Mouse (Mus musculus): Measurements from ENCODE around the gene Ubiad1. TPM values are rescaled to one million over a fixed set of nuclear protein-coding genes. Genes with fewer than 3 reads are reported as not detected.

Ubiad1 gene
- total RNA-seq, 2 experiments from 2014 or later, result 18.9 to 22.1 TPM

DNA sequence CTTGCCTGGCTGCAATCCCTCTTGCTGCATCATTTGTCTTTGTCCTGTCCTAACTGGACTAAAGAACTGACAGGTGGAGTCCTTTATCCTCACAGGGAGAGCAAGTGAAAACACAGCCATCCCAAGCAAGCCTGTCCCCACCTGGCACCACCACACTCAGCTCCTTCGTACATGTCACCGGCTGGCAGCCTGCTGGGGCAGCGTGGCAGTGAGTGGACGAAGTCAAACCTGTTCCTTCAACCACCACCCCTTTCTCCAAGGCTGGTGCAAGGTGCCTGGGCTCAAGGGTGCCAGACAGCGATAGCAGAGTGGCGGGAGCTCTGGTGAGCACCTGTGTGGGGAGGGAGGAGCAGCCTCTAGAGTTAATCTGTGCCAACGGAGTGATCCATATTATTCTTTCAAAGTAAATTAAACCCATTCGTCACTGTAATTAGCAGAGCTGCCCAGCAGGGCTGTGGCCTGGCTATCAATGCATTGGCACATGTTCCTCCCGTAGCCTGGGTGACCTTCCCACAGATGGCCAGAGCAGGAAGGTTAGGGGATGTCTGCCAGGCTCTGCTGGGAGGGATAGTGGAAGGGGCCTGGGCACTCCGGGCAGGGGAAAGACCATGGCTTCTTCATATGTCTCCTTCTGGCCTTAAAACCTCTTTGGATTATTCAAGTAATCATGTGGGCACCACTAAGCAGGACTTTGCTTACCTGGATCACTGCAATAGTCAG, 36.2 kb downstream of the Ubiad1 start:
- no peak for DNase-seq
- intact Hi-C loops (cut with DNase I), result no loop called here

DNA sequence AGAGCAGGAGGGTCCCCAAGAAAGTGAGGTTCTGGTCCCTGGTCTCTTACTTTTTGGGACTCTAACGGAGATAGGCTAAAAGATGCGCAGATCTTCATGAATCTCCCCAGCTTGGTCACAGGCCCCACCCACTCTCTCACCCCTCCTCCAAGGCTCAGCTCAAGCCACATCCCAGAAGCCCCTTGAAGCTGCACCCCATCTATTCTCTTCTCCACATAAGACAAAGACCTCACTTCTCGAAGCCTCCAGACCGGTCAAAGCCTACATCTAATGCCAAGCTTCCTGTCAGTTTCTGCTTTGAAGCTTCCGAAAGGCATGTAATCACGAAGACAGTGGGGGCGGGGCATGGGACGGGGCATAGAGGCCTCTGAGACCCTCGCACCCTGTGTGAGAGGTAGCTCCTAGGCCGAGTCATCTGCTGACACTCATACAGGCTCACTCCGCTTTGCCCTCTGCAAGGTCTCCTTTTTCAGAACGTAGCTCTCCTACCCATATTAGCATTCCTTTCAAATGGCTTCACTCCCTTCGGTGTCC, 39.2 kb downstream of the Ubiad1 start:
- intact Hi-C loops (cut with DNase I), result no loop called here
- DNase-seq, result no peak

DNA sequence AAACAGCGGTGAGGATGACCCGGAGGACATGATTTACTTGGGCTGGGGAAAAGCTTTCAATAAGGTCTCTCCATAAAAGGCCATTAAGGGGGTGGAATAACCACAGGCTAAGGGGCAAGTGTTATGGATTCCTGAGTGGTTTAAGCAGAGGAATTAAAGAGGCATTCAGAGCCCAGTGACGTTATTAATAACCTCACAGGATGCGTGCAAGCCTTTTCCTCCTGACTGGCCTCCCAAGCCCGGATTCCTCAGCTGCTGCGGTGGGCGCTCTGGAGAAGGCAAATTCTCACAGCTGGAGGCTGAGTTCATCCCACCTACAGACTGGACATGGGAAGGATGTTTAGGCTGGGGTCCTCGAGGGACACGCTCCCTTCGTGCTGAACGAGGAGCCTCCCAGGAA, 39.8 kb downstream of the Ubiad1 start:
- no peak for DNase-seq

DNA sequence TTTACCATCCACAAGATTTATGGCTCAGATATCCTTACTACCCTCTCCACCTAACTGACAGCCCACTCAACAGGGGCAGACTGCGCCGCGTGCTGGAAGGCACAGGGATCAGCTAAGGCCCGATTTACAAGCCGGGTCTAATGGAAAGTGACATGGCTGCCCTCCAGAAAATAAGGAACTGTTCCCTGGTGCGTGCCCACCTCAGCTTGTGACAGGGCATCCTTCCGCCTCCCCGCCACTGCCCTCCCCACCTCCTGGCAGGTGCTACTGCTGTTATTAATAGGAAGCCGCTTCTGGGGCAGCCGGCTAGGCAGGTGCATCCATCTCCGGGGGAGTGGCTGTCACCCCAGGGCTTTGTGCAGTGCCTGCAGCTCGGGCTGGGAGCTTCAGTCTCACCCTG, 41.2 kb downstream of the Ubiad1 start:
- no peak for DNase-seq

More for the DNA sequence above, 39.8 kb downstream of the Ubiad1 start:
- intact Hi-C loops (cut with DNase I), result no loop called here

DNA sequence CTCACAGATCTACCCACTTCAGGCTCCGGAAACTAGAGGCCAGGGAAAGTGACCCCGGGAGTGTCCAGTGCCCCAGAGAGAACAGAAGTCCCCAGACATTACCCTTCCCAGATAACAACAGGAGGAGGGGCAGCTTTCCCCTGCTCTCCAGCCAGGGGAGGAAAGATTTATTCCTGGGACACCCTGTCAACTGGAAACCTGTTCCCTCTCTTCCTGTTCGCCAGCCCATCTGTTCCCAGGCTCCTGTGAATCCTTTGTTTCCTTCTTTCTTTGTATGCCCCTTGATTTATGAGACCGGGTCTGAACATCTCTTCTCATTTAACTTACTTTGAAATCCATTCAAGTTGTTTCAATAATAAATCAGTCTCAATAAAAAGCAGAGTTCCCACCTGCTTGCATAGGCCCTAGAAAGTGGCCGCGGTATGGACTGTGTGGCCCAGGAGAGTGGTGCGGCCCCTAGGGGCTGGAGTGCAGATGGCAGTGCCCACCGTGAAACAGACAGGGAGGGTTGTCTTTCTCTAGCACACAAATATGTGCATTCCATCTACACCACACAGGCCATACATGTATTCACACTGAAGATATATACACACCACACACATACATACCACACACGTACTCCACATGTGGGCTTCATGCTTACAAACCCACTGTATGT, 45.0 kb downstream of the Ubiad1 start:
- no peak for DNase-seq
- intact Hi-C loops (cut with DNase I), result no loop called here

More for the DNA sequence above, 41.2 kb downstream of the Ubiad1 start:
- intact Hi-C loops (cut with DNase I), result no loop called here

DNA sequence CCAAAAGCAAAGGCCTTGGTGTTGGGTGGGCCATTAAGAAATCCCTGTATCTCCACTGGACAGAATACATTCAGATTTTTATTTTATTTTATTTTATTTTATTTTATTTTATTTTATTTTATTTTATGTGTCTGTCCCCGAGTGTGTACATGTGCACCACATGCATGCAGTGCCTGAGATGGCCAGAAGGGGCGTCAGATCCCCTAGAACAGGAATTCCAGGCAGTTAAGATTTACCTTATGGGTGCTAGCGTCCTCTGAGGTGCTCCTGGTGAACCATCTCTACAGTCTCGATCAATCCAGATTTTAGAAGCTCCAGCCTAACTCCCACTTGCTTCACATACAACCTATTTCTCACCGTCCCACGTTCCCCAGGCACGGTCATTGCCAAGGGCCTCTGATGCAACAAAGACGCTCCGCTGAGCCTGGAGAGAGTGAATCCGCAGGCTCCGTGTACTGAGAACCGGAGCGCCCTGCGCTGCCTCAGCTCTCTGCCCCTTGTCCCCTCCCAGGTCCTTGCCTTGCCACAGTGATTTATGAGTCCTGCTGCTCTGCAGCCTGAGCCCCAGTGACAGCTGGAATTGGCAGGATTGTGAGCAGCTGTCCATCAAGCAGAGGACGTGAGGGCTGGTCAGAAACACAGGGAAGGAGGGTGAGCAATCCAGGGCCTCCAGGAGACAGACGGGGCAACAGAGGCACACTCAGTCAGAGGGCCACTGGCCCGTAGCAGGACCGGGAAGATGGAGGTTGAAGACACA, 46.9 kb downstream of the Ubiad1 start:
- no peak for DNase-seq
- intact Hi-C loops (cut with DNase I), result no loop called here

DNA sequence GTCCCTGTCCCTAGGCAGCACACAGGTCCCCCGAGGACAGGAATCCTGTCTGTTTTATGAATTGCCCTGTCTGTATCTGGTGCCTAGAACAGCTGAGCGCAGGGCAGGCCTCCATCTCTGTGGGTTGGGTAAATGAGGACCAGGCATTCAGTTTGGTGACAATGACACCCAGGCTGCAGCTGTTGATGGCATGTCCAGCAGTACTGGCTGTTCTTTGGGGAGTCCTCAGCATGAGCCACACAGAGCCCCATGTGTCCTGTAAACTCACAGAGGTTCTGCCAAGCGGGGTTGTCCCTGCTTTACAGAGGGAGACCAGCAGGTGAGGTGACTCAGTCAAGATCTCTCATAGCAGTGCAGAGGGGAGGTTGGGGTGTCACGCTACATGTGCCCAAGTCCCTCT, 47.5 kb downstream of the Ubiad1 start:
- DNase-seq, result no peak
- intact Hi-C loops (cut with DNase I), result no loop called here

DNA sequence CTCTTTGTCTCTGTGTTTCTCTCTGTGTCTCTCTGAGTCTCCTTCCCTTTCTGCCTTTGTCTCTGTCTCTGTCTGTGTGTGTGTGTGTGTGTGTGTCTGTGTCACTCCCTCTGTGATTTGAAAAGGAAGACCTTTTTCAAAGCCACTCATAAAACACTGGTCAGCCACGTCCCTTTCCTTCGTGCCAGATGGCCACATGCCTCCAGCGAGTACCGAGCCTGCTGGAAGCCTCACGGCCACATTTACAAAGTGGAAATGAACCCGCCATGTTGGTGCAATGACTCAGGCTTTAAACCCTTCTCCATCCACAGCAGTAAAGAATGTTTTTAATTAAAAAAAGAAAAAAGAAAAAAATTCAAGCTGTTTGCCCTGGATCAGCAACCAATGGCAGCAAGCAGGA, 48.7 kb downstream of the Ubiad1 start:
- DNase-seq, result no peak
- intact Hi-C loops (cut with DNase I), result no loop called here

DNA sequence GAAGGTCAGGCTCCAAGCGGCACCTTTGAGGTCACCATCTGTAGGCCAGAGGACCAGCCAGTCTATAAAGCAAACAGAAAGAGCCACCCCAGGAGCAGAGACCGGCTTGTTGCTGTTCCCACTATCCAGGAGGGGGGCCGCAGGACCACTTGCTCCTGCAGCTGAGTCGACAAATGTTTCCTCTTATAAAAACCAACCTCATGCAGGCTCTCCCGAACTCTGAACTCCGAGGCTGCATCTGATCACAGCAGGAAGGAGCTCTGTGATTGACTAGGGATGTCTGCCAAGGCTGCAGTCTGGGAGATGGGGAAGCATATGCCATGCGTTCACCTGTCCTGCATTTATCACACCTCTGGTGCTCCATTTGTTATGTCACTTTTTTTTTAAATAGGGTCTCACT, 49.4 kb downstream of the Ubiad1 start:
- DNase-seq, result no peak
- intact Hi-C loops (cut with DNase I), result no loop called here

DNA sequence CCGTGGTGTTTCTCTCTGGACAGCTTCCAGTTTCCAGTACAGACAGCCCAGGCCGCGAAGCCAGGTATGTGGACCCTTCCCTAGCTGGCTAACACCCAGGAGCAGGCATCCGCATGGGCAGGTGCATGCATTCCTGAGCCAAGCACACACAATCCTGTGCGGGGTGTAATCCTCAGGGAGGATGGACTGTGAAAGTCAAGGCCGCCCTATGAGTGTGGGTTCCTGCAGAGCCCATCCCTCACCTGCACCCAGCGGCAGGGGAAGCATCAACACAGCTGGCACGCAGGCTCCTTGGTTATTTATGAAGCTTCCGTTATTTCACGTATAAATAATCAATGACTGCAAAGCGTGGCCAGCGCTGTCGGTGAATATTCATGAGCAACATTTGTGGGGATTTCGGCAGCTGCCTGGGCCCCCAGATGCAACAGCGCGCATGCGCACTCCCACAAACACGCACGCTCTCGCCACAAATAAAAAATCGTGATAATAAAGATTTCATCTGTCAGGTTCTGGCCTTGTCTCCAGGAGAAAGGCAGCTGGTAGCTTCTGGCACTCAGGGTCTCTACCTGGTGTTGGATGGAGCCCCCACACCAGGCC, 52.8 kb downstream of the Ubiad1 start:
- intact Hi-C loops (cut with DNase I), result no loop called here
- DNase-seq, result no peak

DNA sequence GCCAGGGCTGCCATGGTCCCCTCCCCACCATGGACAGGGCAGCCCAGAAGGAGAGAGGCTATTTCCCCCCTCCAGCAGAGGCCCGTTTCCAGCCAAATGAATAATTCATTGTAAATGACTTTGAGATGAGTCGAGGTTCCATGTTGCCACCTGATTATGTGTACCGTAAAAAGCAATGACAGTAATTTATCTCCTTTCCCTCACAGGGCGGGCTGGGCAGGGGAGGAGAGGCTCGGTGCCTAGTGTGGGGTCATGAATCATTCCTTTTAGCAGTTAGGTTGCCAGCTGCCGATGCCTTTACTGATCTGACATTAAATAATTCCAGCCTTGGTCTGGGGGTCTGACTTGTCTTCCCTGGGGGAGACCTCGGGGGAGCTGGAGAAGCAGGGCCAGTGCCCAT, 54.9 kb downstream of the Ubiad1 start:
- intact Hi-C loops (cut with DNase I), result no loop called here
- DNase-seq, result no peak

DNA sequence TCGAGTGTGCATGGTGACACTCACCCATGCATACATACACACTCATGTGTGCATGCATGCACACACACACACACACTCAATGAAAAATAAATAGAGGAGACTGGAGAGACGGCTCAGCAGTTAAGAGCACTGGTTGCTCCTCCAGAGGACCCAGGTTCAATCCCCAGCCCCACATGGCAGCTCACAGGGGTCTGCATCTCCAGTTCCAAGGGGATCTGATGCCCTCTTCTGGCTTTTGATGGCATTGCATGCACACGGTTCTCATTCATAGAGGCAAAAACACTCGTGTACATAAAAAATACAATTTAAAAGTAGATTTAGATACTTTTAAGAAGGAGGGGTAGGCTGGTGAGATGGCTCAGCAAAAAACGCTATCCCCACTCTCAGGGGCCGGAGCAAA, 55.5 kb downstream of the Ubiad1 start:
- no peak for DNase-seq
- intact Hi-C loops (cut with DNase I), result no loop called here

DNA sequence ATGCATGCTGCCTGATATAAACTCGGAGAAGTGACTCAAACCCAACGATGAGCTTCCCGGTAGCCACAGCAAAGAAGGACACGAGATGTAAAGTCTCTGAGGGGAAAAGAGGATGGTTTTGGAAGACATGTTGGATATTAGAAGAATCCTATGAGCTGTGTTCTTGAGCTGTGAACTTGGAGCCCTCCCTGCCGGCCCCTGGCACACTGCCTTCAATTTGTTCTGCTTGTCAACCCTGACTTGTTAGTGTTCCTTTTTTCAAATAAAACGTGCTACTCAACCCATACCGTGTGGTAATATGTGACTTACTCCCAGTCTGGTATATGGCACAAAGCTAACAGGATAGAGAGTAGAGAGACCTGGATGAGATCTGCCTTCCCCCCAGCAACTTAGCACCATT, 59.3 kb downstream of the Ubiad1 start:
- DNase-seq, result no peak
- intact Hi-C loops (cut with DNase I), result no loop called here

Other genes starting within 250 kb of the Ubiad1 start
- gene Disp3, start 156.8 kb downstream of the Ubiad1 start, total RNA-seq (2021), result not detected
- 10 to 100 TPM; 46.6 to 51.9 TPM for gene Mtor, start 3.8 kb upstream of the Ubiad1 start, total RNA-seq (2021)
- 1 to 10 TPM; 2.8 to 5.7 TPM for gene Angptl7, start 55.7 kb upstream of the Ubiad1 start, total RNA-seq (2021)
- 10 to 100 TPM; 45.7 to 46.5 TPM for gene Exosc10, start 113.7 kb upstream of the Ubiad1 start, total RNA-seq (2021)
- gene Srm, start 146.7 kb upstream of the Ubiad1 start, total RNA-seq (2021), result 10 to 100 TPM; 14.3 to 19.8 TPM
- gene Masp2, start 157.8 kb upstream of the Ubiad1 start, total RNA-seq (2021), result under 1 TPM; 0.32 to 0.43 TPM
- gene Tardbp, start 182.2 kb upstream of the Ubiad1 start, total RNA-seq (2021), result 100 to 1,000 TPM; 136 to 161 TPM
- gene Gm572, start 198.5 kb upstream of the Ubiad1 start, total RNA-seq (2021), result 1 to 10 TPM; 3.1 to 4.0 TPM